Mouse (Mus musculus): Measurements from ENCODE around the gene Sipa1l3. TPM values are rescaled to one million over a fixed set of nuclear protein-coding genes. Genes with fewer than 3 reads are reported as not detected.
A peak's percentile ranks its signal among the peaks of the same experiment; 100 is the strongest.

The Sipa1l3 gene
- polyA plus RNA-seq, 1 experiment from 2014 or later = 22.0 TPM

DNA sequence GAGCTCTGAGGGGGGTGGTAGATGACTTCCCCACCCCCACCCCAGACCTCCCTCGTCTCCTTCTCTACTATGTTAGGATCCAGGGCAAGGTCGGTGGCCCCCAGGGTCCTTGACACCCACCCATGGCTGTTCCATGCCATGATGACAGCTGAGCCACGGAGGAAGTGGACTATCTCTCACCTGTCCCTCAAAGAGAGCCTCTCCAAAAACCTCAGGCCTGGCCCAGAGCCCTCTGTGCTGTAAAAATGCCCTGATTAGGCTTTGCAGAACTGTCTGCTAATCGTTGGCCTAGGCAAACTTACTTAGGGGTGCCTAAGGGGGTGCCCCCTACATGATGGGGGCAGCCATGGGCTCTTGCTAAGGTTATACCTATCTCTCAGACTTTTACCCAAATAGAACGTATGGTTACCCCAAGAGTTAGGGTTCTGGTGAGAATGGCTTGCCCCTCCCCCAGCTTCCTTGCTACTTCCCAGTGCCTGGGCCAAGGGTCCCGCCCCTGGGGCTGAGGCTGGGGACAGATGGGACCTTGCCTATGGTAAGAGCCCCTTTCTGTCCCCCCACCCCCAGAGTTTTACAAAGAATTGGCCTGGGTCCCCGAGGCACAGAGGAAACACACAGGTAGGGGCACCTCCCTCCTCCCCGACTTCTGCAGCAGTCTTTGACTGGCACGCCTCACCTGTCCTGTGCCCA, 204.7 kb downstream of the Sipa1l3 start:
- Histone ChIP-seq H3K4me3 (ENCODE audit: low read depth, low read length) (no peak overlapping the region), H3K36me3 (ENCODE audit: control insufficient read depth, insufficient read depth, low read length) (no peaks in the 10 kb centered on the region; the same call in 1 of the 2 replicates), H3K4me1 (ENCODE audit: control insufficient read depth, insufficient read depth, low read length) (peaks cover 33% of the 10 kb centered on the region), H3K27me3 (ENCODE audit: control insufficient read depth, insufficient read depth, low read length) (0 out of 2 replicates have a peak, but pooled peaks cover 3% of the 10 kb centered on the region), H3K9ac (replicated peaks; ENCODE audit: low read depth, low read length) (no peak overlapping the region), H3K27ac (ENCODE audit: low read length) (no peak overlapping the region), H3K9me3 (ENCODE audit: control insufficient read depth, low read depth, low read length) (no peaks in the 10 kb centered on the region), H3K4me2 (replicated peaks; ENCODE audit: low read depth, low read length) (no peak overlapping the region)
- ATAC-seq (ENCODE audit: insufficient number of reproducible peaks, insufficient read depth, low FRiP score, low read depth) = no peak
- 54% methylated on average over 9 of the region's 9 CpGs for WGBS

DNA sequence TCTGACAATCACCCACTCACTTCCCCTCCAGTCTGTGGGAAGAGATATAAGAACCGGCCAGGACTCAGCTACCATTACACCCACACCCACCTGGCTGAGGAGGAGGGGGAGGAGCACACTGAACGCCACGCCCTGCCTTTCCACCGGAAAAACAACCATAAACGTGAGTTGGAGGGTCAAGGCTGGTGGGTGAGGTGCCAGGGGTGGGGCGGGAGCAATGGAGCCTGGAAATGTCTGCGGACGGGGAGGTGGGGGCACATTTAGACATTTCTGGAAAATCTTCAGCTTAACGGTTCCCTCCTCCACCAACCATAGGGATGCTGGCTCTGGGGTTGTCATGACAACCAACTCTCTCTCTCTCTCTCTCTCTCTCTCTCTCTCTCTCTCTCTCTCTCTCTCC, 205.4 kb downstream of the Sipa1l3 start:
- 26% methylated on average over 9 of the region's 9 CpGs for WGBS
- H3K9ac ChIP-seq (replicated peaks; ENCODE audit: low read depth, low read length) = no peak overlapping the region
- no peak for ATAC-seq (ENCODE audit: insufficient number of reproducible peaks, insufficient read depth, low FRiP score, low read depth)
- H3K36me3 ChIP-seq (ENCODE audit: control insufficient read depth, insufficient read depth, low read length) = no peaks in the 10 kb centered on the region; the same call in 1 of the 2 replicates
- H3K4me1 ChIP-seq (ENCODE audit: control insufficient read depth, insufficient read depth, low read length) = peaks cover 27% of the 10 kb centered on the region
- H3K9me3 ChIP-seq (ENCODE audit: control insufficient read depth, low read depth, low read length) = no peaks in the 10 kb centered on the region
- H3K4me2 ChIP-seq (replicated peaks; ENCODE audit: low read depth, low read length) = no peak overlapping the region
- H3K27me3 ChIP-seq (ENCODE audit: control insufficient read depth, insufficient read depth, low read length) = 0 out of 2 replicates have a peak, but pooled peaks cover 3% of the 10 kb centered on the region
- H3K27ac ChIP-seq (ENCODE audit: low read length) = no peak overlapping the region
- H3K4me3 ChIP-seq (ENCODE audit: low read depth, low read length) = no peak overlapping the region

DNA sequence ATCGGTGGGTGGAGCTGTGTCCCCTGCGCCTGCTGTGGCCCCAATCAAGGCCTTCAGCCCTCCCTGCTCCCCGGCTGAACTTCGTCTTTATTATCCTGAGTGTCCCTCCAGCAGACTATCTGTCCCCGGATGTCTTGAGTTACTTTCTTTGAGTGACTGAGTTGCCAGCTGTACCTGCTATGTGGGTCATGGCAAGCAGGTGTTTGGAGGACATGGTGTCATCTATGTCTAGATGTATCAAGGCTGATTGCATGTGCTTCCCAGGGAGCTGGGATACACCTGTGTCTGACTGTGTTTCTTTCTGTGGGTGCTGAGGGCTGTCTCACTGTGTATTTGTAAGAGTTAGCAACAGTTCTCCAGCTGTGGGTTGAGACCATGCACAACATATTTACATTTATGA, 208.7 kb downstream of the Sipa1l3 start:
- ATAC-seq (ENCODE audit: insufficient number of reproducible peaks, insufficient read depth, low FRiP score, low read depth) = no peak
- peak overlapping the region; percentile 94 for H3K4me2 ChIP-seq (replicated peaks; ENCODE audit: low read depth, low read length)
- H3K9me3 ChIP-seq (ENCODE audit: control insufficient read depth, low read depth, low read length) = no peaks in the 10 kb centered on the region
- no peak overlapping the region for H3K9ac ChIP-seq (replicated peaks; ENCODE audit: low read depth, low read length)
- no peak overlapping the region for H3K27ac ChIP-seq (ENCODE audit: low read length)
- 8% methylated on average over 5 of the region's 5 CpGs for WGBS
- H3K27me3 ChIP-seq (ENCODE audit: control insufficient read depth, insufficient read depth, low read length) = 0 out of 2 replicates have a peak, but pooled peaks cover 3% of the 10 kb centered on the region
- H3K36me3 ChIP-seq (ENCODE audit: control insufficient read depth, insufficient read depth, low read length) = no peaks in the 10 kb centered on the region; the same call in 1 of the 2 replicates
- H3K4me1 ChIP-seq (ENCODE audit: control insufficient read depth, insufficient read depth, low read length) = peaks cover 20% of the 10 kb centered on the region; the same call in 1 of the 2 replicates
- H3K4me3 ChIP-seq (ENCODE audit: low read depth, low read length) = peak overlapping the region; percentile 54

DNA sequence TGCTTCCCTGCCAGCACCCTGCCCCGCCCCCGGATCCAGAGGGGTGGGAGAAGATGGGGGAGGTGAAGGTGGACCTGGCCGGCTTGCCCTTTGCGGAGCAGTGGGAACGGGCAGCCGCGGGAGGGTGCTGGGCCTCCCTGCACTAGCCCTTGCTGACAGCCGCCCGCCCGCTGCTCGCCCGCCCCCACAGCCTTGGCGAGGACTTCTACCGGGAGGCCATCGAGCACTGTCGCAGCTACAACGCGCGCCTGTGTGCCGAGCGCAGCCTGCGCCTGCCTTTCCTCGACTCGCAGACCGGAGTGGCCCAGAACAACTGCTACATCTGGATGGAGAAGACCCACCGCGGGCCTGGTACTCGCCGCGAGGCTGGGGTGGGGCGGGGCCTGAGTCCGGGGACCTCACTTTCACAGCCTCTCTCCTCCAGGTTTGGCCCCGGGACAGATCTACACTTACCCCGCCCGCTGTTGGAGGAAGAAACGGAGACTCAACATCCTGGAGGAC, 209.2 kb downstream of the Sipa1l3 start:
- Histone ChIP-seq H3K9ac (replicated peaks; ENCODE audit: low read depth, low read length) (peak overlapping the region; percentile 60), H3K9me3 (ENCODE audit: control insufficient read depth, low read depth, low read length) (no peaks in the 10 kb centered on the region), H3K4me3 (ENCODE audit: low read depth, low read length) (peak overlapping the region; percentile 54), H3K4me2 (replicated peaks; ENCODE audit: low read depth, low read length) (peak overlapping the region; percentile 94), H3K27me3 (ENCODE audit: control insufficient read depth, insufficient read depth, low read length) (0 out of 2 replicates have a peak, but pooled peaks cover 3% of the 10 kb centered on the region), H3K27ac (ENCODE audit: low read length) (no peak overlapping the region), H3K36me3 (ENCODE audit: control insufficient read depth, insufficient read depth, low read length) (no peaks in the 10 kb centered on the region; the same call in 1 of the 2 replicates), H3K4me1 (ENCODE audit: control insufficient read depth, insufficient read depth, low read length) (peaks cover 25% of the 10 kb centered on the region; the same call in 1 of the 2 replicates)
- ATAC-seq (ENCODE audit: insufficient number of reproducible peaks, insufficient read depth, low FRiP score, low read depth) = no peak
- under 1% methylated on average over 36 of the region's 36 CpGs for WGBS

DNA sequence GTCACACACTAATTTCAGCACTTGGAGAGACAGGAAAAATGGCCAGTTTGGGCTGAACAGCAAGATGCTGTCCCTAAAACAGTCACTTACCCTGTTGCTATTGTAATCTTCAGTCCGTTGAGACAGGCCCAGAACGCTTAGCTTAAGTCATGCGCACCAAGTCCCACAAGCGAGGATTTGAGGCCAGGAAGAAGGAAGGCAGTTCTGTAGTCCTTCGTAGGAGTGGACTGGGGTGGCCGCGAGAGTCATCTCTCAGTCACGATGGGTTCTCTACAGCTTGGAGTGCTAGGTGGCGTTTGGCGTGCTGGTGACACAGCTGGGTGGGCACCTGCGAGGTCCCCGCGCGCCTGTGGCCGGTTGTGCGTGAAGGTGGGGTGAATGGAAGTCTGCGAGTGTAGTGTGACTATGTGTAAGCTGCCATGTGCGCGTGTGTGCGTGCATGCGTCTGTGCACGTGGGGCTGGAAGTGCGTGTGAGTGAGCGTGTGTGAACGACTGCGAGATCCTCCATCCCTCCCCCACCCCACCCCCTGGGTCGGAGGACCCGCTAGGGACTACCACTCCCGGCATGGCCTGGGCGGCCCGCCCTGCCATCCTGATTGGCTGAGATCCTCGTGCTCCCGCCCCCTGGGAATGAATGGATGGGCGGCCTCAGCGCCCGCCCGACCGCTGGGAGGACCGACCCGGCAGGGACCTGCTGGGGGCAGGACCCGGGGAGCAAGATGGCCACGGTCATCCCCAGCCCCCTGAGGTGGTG, 210.9 kb downstream of the Sipa1l3 start:
- ATAC-seq (ENCODE audit: insufficient number of reproducible peaks, insufficient read depth, low FRiP score, low read depth) = peak; percentile 83
- peaks cover 23% of the 10 kb centered on the region for H3K4me1 ChIP-seq (ENCODE audit: control insufficient read depth, insufficient read depth, low read length)
- H3K4me3 ChIP-seq (ENCODE audit: low read depth, low read length) = peak overlapping the region; percentile 54
- H3K9ac ChIP-seq (replicated peaks; ENCODE audit: low read depth, low read length) = 0 out of 2 replicates have a peak overlapping the region, but pooled peaks have one; percentile 7
- no peaks in the 10 kb centered on the region; the same call in 1 of the 2 replicates for H3K36me3 ChIP-seq (ENCODE audit: control insufficient read depth, insufficient read depth, low read length)
- 2% methylated on average over 40 of the region's 42 CpGs for WGBS
- H3K9me3 ChIP-seq (ENCODE audit: control insufficient read depth, low read depth, low read length) = no peaks in the 10 kb centered on the region
- H3K27me3 ChIP-seq (ENCODE audit: control insufficient read depth, insufficient read depth, low read length) = 0 out of 2 replicates have a peak, but pooled peaks cover 3% of the 10 kb centered on the region
- peak overlapping the region; percentile 91 for H3K4me2 ChIP-seq (replicated peaks; ENCODE audit: low read depth, low read length)
- no peak overlapping the region for H3K27ac ChIP-seq (ENCODE audit: low read length)

DNA sequence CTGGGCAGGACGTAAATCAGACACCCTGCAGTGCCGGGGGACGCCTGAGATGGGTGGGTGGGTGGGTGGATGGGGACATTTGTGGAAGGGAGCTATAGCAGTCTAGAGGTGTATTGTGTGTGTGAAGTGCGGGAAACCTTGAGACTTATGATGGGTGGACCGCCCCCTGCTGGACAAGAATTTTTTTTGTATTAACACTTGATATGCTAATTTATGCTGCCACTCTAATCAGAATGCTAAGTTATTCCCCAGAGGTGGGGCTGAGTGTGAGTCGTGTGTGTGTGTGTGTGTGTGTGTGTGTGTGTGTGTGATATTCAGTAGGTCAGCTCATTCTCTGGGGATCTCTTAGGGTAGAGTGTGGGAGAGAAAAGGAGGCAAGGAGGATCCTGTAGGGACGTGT, 211.8 kb downstream of the Sipa1l3 start:
- Histone ChIP-seq H3K4me1 (ENCODE audit: control insufficient read depth, insufficient read depth, low read length) (peaks cover 23% of the 10 kb centered on the region), H3K4me3 (ENCODE audit: low read depth, low read length) (no peak overlapping the region), H3K27ac (ENCODE audit: low read length) (no peak overlapping the region), H3K4me2 (replicated peaks; ENCODE audit: low read depth, low read length) (no peak overlapping the region), H3K9me3 (ENCODE audit: control insufficient read depth, low read depth, low read length) (no peaks in the 10 kb centered on the region), H3K9ac (replicated peaks; ENCODE audit: low read depth, low read length) (no peak overlapping the region), H3K27me3 (ENCODE audit: control insufficient read depth, insufficient read depth, low read length) (0 out of 2 replicates have a peak, but pooled peaks cover 3% of the 10 kb centered on the region), H3K36me3 (ENCODE audit: control insufficient read depth, insufficient read depth, low read length) (no peaks in the 10 kb centered on the region; the same call in 1 of the 2 replicates)
- no peak for ATAC-seq (ENCODE audit: insufficient number of reproducible peaks, insufficient read depth, low FRiP score, low read depth)
- WGBS = 29% methylated on average over 7 of the region's 7 CpGs

DNA sequence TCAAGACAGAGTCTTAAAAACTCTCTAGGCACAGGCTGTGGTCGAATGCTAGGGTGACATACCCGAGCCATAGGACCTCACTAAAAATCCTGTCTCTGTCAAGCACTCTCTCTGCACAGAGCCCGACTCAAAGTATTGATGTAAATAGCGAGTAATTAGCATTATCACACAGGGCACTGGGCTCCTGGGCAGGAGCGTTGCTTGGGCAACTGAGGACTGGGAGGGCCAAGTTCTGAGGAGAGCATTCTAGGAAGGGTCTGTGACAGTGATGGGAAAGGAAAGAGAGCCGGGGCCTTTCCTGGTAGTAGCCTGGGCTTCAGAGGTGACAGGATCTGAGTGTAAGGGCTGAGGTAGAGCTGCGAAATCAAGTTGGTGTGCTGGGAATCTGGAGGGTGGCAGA, 212.3 kb downstream of the Sipa1l3 start:
- Histone ChIP-seq H3K4me1 (ENCODE audit: control insufficient read depth, insufficient read depth, low read length) (peaks cover 23% of the 10 kb centered on the region), H3K36me3 (ENCODE audit: control insufficient read depth, insufficient read depth, low read length) (no peaks in the 10 kb centered on the region), H3K9ac (replicated peaks; ENCODE audit: low read depth, low read length) (no peak overlapping the region), H3K4me2 (replicated peaks; ENCODE audit: low read depth, low read length) (no peak overlapping the region), H3K9me3 (ENCODE audit: control insufficient read depth, low read depth, low read length) (no peaks in the 10 kb centered on the region), H3K27me3 (ENCODE audit: control insufficient read depth, insufficient read depth, low read length) (0 out of 2 replicates have a peak, but pooled peaks cover 3% of the 10 kb centered on the region), H3K27ac (ENCODE audit: low read length) (no peak overlapping the region), H3K4me3 (ENCODE audit: low read depth, low read length) (no peak overlapping the region)
- no peak for ATAC-seq (ENCODE audit: insufficient number of reproducible peaks, insufficient read depth, low FRiP score, low read depth)
- 55% methylated on average over 7 of the region's 7 CpGs for WGBS

DNA sequence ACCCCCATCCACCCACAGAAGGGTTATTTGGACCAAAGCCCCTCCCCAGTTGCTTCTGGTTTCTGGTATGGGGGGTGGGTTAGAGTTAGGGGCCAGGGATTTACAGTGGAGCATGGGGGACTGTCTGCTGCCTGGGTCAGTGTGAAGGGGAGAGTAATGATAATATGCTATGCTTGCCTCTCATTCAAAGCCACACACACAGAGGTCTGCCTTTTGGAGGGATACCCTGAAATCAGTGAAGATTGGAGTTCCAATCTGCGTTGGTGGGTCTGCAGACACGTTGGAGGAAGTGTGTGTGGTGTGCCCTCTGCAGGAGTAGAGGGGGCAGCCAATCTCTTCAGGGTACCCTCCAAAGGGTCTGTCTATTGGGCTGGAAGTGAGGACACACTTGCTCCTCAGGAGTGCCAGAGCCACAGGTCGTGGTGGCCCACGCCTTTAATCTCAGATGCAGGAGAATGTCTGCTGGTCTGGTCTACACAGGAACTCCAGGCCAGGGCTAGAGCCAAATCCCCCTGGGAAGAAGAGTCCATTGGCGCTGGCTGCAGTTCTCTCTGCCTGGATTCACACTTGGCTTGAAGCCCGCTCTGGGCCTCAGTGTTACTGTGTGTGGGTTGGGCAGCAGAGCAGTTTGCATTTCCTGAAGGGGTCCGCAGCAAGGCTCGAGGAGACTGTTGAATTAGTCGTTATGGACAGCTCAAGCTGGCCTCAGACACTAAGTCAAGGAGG, 213.0 kb downstream of the Sipa1l3 start:
- WGBS = 35% methylated on average over 9 of the region's 9 CpGs
- peak overlapping the region; percentile 51 for H3K4me3 ChIP-seq (ENCODE audit: low read depth, low read length)
- H3K27ac ChIP-seq (ENCODE audit: low read length) = no peak overlapping the region
- H3K27me3 ChIP-seq (ENCODE audit: control insufficient read depth, insufficient read depth, low read length) = 0 out of 2 replicates have a peak, but pooled peaks cover 3% of the 10 kb centered on the region
- no peaks in the 10 kb centered on the region for H3K9me3 ChIP-seq (ENCODE audit: control insufficient read depth, low read depth, low read length)
- peak overlapping the region; percentile 99 for H3K4me2 ChIP-seq (replicated peaks; ENCODE audit: low read depth, low read length)
- H3K9ac ChIP-seq (replicated peaks; ENCODE audit: low read depth, low read length) = peak overlapping the region; percentile 42; the same call in 1 of the 2 replicates
- ATAC-seq (ENCODE audit: insufficient number of reproducible peaks, insufficient read depth, low FRiP score, low read depth) = no peak
- peaks cover 23% of the 10 kb centered on the region for H3K4me1 ChIP-seq (ENCODE audit: control insufficient read depth, insufficient read depth, low read length)
- no peaks in the 10 kb centered on the region for H3K36me3 ChIP-seq (ENCODE audit: control insufficient read depth, insufficient read depth, low read length)

Measured in stomach, embryonic 14.5 days (tissue).